Mouse (Mus musculus) heart, embryonic 13.5 days (tissue): ENCODE data around the gene 4930535I16Rik. TPM values are rescaled to one million over a fixed set of nuclear protein-coding genes. Genes with fewer than 3 reads are reported as not detected.

ENCODE experiments used
- ATAC-seq: fragments of 200-750 bp; cut with Nextera tagmentation; 2 replicates; pipeline ENCODE4 v1.8.0; 2017; ENCODE audit warnings: moderate TSS enrichment; ENCODE audit not compliant: insufficient number of reproducible peaks, low FRiP score, low TSS enrichment; ENCODE audit errors: extremely low read depth
- H3K27ac ChIP-seq: fragments of 300-500 bp; sonication (generic); replicated peaks from 2 replicates; pipeline ENCODE4 v1.5.1; 2015; ENCODE audit warnings: moderate library complexity, mild to moderate bottlenecking, inconsistent platforms
- H3K27me3 ChIP-seq: fragments of 300-500 bp; sonication (generic); replicated peaks from 2 replicates; pipeline ENCODE4 v1.6.1; 2015; ENCODE audit warnings: mild to moderate bottlenecking, inconsistent platforms
- H3K36me3 ChIP-seq: fragments of 300-500 bp; sonication (generic); 2 replicates; pipeline ENCODE4 v1.6.1; 2015; ENCODE audit warnings: mild to moderate bottlenecking, inconsistent platforms
- H3K4me1 ChIP-seq: fragments of 300-500 bp; sonication (generic); 2 replicates; pipeline ENCODE4 v1.6.1; 2015; ENCODE audit warnings: inconsistent platforms
- H3K4me2 ChIP-seq: fragments of 300-500 bp; sonication (generic); 2 replicates; pipeline ENCODE4 v1.6.1; 2015; ENCODE audit warnings: inconsistent platforms, mild to moderate bottlenecking, moderate library complexity
- H3K4me3 ChIP-seq: fragments of 300-500 bp; sonication (generic); 2 replicates; pipeline ENCODE4 v1.5.1; 2015; ENCODE audit warnings: moderate library complexity, mild to moderate bottlenecking, inconsistent platforms
- H3K9ac ChIP-seq: fragments of 300-500 bp; sonication (generic); 2 replicates; pipeline ENCODE4 v1.6.1; 2015; ENCODE audit warnings: inconsistent platforms, mild to moderate bottlenecking, moderate library complexity
- H3K9me3 ChIP-seq: fragments of 300-500 bp; sonication (generic); 2 replicates; pipeline ENCODE4 v1.6.1; 2016; ENCODE audit warnings: inconsistent platforms
- WGBS: fragments of 180-500 bp; shearing (Covaris S2); methylation state at CpG from one replicate; pipeline ENCODE4 v1.1.7; 2015; ENCODE audit warnings: mixed read lengths; 5-methylcytosine and 5-hydroxymethylcytosine counted together
- polyA plus RNA-seq: library from polyadenylated mRNA; unstranded; fragments of >200 nt; fragmentation: Nextera tagmentation; extraction: Ambion mirVana; gene quantifications from 2 replicates; pipeline ENCODE4 v1.2.1, GENCODE M21; 2015

Gene 4930535I16Rik
- polyA plus RNA-seq, 1 experiment from 2014 or later, result not detected

DNA sequence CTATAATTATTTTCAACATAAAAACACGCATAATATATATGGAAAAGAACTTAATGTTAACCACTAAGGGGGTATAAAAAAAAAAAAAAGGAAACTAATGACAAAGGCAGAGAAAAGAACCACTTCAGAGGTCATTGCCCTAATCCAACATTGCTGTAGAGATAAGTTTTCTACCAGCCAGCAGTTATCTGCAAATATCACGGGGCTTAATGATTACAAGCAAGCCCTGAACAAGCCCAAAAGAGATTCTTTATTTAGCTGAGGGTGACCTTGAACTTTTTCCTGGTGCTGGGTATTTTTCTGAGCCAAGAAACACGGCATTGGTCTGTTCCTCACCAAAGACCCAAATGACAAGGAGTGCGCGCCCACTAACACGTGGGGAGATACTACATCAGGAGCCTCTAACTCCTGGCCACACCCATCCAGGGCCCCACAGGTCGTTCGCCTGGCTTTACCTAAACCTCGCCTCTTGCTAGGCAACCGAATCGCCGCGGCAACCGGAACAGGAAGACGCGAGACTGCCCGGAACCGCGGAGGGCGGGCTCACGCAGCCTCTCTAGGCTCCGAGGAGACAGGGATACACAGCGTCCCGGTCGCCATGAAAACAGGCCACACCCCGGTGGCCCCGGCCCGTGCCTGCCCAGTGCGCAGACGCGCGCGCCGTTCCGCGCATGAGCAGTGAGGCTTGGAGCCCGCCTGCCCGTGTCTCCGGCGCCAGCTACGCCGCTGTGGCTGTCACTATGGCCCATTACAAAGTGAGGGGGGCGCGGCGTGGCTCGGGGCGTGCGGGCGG is 13.3 kb downstream of the 4930535I16Rik start, which contains the start of gene Mycbp:
Gene Mycbp, plus strand, starts transcription at position 500 of the 793 bp plus-strand sequence.
- no peaks in the 10 kb centered on the region for H3K27me3 ChIP-seq
- peaks cover 21% of the 10 kb centered on the region for H3K4me1 ChIP-seq
- H3K4me3 ChIP-seq, result peak within 1 kb of the TSS; percentile 88
- ATAC-seq, result peak; percentile 100
- peak within 1 kb of the TSS; percentile 88 for H3K27ac ChIP-seq
- peaks cover 10% of the 10 kb centered on the region for H3K36me3 ChIP-seq
- H3K9me3 ChIP-seq, result no peaks in the 10 kb centered on the region
- H3K4me2 ChIP-seq, result peak within 1 kb of the TSS; percentile 85
- WGBS, result 1% methylated on average over 48 of the region's 49 CpGs
- H3K9ac ChIP-seq, result peak within 1 kb of the TSS; percentile 94

GRCm38 (mm10) chr4:123903432-123903831 is 14.4 kb downstream of the 4930535I16Rik start:
- 76% methylated on average over 3 of the region's 3 CpGs for WGBS
- Histone ChIP-seq H3K4me3 (no peak overlapping the region), H3K36me3 (peaks cover under 1% of the 10 kb centered on the region; the same call in 1 of the 2 replicates), H3K27me3 (no peaks in the 10 kb centered on the region), H3K9me3 (no peaks in the 10 kb centered on the region), H3K27ac (no peak overlapping the region), H3K4me2 (no peak overlapping the region), H3K4me1 (peaks cover 21% of the 10 kb centered on the region), H3K9ac (no peak overlapping the region)
- no peak for ATAC-seq

DNA sequence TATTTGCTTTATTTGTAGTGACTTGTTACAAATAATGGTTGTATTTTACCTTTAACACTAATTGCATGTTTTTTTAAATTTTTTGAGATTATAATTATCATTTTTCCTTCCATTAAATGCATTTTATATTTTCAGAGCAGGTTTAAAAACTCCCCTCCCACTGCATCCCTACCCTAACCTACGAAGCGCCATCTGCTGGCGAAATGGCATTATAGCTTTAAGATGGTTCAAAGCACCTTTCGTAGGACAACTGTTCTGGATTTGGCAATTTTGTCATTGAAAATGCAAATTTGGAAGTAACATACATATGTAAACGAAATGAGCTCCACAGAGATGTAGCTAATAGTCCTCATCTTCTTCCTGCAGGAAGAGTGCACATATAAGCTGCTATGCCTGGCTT is 19.1 kb downstream of the 4930535I16Rik start:
- Histone ChIP-seq H3K4me3 (no peak overlapping the region), H3K4me1 (peaks cover under 1% of the 10 kb centered on the region; the same call in 1 of the 2 replicates), H3K4me2 (no peak overlapping the region), H3K27ac (no peak overlapping the region), H3K9me3 (no peaks in the 10 kb centered on the region), H3K36me3 (no peaks in the 10 kb centered on the region), H3K9ac (no peak overlapping the region), H3K27me3 (no peaks in the 10 kb centered on the region)
- 12% methylated on average over 5 of the region's 5 CpGs for WGBS
- ATAC-seq, result no peak

DNA sequence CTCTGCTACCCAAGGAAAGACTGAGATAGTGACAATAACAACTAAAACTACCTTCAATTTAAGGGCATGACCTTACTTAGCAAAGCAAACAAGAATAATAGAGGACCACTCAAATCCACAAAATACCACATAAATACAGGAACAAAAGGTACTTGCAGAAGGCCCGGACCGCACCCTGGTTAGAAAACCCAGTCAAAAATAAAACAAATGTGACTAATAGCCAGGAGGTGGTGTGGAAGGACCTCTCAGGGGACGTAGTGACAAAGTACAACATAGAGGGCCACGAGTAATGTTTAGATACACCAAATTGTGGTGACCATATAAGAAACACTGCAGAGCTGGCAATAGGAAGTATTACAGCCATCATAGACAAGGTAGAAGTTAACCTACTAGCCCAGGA is 23.5 kb downstream of the 4930535I16Rik start:
- H3K9me3 ChIP-seq, result no peaks in the 10 kb centered on the region
- no peak overlapping the region for H3K27ac ChIP-seq
- 74% methylated on average over 4 of the region's 4 CpGs for WGBS
- H3K27me3 ChIP-seq, result no peaks in the 10 kb centered on the region
- H3K36me3 ChIP-seq, result no peaks in the 10 kb centered on the region
- ATAC-seq, result no peak
- H3K4me2 ChIP-seq, result no peak overlapping the region
- no peak overlapping the region for H3K4me3 ChIP-seq
- no peaks in the 10 kb centered on the region for H3K4me1 ChIP-seq
- no peak overlapping the region for H3K9ac ChIP-seq

- H3K4me1 ChIP-seq, result no peaks in the 10 kb centered on the region
- WGBS, result 80% methylated on average over 5 of the region's 5 CpGs
- H3K27me3 ChIP-seq, result no peaks in the 10 kb centered on the region
- no peak overlapping the region for H3K27ac ChIP-seq
- H3K4me3 ChIP-seq, result no peak overlapping the region
- ATAC-seq, result no peak
- H3K36me3 ChIP-seq, result no peaks in the 10 kb centered on the region
- H3K9me3 ChIP-seq, result no peaks in the 10 kb centered on the region
- no peak overlapping the region for H3K9ac ChIP-seq
- no peak overlapping the region for H3K4me2 ChIP-seq
These were observed 24.1 kb downstream of the 4930535I16Rik start for GRCm38 (mm10) chr4:123893726-123894125.

Other genes with a start within 250 kb of the 4930535I16Rik start
- gene Macf1, start 233.7 kb downstream of the 4930535I16Rik start, polyA plus RNA-seq, result 43.7 and 44.6 TPM in 2 replicates
- gene Ndufs5, start 199.8 kb downstream of the 4930535I16Rik start, polyA plus RNA-seq, result 423 and 513 TPM in 2 replicates
- 43.3 and 50.7 TPM in 2 replicates for gene Akirin1, start 167.7 kb downstream of the 4930535I16Rik start, polyA plus RNA-seq
- 2.2 and 2.3 TPM in 2 replicates for gene Rhbdl2, start 130.1 kb downstream of the 4930535I16Rik start, polyA plus RNA-seq
- gene 4933427I04Rik, start 58.3 kb downstream of the 4930535I16Rik start, polyA plus RNA-seq, result not detected in 2 replicates
- gene Mycbp, start 13.2 kb downstream of the 4930535I16Rik start, polyA plus RNA-seq, result 57.6 and 58.5 TPM in 2 replicates
- 38.1 and 40.9 TPM in 2 replicates for gene Rragc, start 576 bp downstream of the 4930535I16Rik start, polyA plus RNA-seq